Mouse (Mus musculus) neural tube, embryonic 10.5 days (tissue): ENCODE data around the gene Irf8.

Source experiments
- DNase-seq: peaks from one replicate; pipeline ENCODE4 v3.0.0-alpha.2; 2017; ENCODE audit warnings: low spot score; ENCODE audit errors: extremely low spot score

Irf8 gene

DNA sequence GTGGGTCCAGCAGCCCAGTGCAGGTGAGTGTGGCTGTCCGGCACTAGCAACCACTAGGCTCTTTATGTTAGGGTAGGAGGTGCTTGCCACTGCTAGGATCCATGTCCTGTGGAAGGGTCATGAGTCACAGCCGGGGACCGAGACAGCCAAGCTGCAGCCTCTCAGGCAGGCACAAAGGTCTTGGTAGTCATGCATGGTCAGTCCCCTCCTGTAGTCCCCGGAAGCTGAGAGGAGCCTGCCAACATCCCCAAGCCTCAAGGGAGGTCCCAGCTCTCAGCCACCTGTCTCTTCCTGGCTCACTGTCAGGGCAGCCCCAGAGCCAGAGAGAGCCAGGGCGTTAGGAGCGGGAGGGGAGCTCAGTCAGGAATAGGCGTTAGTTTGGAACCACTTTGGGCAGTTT is 11.1 kb downstream of the Irf8 start:
- DNase-seq: no peak

DNA sequence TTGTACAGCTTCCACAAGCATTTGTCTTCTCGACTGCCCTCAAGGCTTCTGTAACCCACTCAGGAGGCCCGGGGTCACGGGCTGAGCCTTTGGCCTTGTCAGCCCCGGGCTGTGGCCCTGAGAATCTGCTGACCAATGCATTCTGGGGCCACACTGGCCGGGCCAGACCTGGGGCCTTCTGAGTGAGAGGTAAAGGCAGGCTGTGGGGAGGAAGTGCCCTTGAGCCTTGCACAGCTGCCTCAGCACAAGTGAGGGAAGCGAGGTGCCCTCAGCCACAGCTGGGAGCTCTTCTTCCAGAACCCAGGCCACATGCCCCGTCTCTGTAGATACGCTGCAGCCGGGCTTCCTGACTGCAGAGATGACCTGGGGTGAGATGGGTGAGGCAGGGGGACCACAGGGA is 14.5 kb downstream of the Irf8 start:
- DNase-seq: no peak

DNA sequence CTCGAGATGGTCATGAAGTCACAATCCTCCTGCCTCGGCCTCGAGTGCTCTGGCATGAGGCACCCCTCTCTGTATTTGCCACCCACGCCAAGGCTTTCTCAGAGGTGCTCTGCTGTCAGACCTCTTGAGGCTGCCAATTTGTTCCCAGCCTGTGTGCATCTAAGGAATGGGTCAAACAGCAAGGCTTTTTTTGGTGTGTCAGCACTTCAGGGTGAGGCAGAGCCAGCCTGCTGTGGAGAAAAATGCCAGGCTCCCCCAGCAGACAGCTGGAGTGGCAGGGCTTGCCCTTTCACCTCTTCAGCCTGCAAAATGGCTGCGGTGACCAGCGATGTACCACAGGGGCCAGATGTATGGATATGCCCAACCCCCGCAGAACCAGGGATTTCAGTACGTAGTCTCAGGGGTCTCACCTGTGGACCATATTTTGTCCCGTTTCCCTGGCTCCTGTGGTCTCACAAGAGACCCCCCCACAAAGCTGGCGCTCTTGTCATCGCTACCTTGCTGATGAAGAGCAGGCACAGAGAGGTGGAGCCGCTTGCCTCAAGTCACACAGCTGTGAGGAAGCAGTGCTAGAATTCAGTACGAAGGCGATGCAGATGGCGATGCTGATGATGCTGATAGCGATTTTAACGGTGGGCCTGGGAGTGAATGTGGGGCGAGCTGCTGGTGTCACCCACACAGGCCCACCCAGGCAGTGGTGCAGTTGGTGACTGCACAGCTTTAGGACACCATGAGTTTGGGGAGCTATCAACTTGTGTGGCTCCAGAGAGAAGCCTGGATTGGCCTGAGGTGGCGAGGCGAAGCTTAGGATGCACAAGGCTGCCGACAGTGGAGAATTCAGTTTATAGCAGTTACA is 15.3 kb downstream of the Irf8 start:
- DNase-seq: no peak

DNA sequence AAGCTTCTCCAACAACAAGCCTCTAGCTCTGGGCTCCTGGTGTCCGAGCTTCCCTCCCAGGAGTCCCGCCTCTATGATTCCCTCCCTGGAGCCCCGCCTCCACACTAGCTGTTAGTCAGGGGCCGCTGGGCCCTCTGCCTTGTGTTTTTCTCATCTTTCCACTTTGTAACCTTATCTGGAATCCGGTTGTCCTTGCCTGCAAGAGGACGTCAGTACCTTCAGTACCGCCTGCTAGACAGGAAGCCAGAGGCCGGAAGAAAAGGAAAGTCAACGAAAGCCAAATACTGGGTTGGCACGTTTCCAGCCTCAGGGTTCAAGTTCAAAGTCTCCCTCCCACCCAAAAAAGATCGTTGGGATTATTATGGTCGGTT is 15.9 kb downstream of the Irf8 start:
- no peak for DNase-seq

DNA sequence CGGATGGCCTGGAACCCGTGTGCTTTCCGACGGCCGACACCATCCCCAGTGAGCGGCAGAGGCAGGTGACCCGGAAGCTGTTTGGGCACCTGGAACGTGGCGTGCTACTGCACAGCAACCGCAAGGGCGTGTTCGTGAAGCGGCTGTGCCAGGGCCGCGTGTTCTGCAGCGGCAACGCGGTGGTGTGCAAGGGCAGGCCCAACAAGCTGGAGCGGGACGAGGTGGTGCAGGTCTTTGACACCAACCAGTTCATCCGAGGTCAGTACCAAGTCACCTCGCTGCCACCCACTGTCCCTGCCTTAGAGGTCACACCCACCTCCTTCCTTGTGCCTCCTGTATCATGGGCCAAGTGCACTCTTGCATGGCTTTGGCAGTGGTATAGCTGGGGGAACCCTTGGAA is 17.3 kb downstream of the Irf8 start:
- DNase-seq: no peak

DNA sequence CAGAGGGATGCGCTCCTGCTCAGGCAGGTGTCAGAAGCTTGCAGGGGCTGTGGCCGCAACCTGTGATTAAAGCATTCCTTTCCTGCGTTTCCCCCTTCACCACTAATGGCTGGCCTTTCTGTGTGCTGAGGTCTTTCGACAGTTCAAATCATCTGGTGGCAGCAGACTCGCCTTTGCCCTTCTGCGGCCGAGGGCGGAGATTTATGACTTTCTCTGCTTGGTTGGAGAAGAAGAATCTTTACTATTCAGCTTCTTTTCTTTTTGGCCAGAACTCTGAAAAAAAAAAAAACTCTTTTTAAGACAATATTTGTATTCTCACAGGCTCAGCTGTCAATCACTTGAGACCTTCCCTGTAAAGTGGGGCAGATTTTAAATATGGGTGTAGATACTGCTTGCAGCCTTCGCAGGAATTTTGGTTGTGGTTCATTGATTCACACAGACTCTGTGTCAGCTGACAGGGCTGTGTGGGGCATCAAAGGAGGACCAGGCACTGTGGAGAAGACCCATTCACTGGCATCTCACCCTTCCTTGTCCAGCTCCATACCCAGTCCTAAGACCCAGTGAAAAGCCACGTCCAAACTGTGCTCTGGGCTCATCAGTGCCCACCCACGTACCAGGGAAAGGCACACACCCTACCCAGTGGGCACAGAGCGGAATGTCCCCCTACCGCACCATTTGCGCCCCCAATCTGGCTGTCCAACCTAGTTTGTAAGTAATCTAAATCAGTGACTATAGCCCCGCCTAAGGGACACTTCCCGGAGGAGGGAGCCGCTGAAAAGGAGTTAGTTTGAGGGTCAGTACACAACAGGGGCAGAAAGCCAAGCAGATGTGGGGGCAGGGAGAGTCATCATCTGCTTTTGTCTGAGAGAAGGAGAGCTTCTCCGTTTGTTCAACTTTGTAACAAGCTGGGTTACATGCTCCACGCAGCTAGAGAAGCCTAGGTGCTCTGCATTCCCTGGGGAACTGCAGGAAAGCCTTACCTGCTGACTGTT is 19.4 kb downstream of the Irf8 start:
- DNase-seq: peak; percentile 48

DNA sequence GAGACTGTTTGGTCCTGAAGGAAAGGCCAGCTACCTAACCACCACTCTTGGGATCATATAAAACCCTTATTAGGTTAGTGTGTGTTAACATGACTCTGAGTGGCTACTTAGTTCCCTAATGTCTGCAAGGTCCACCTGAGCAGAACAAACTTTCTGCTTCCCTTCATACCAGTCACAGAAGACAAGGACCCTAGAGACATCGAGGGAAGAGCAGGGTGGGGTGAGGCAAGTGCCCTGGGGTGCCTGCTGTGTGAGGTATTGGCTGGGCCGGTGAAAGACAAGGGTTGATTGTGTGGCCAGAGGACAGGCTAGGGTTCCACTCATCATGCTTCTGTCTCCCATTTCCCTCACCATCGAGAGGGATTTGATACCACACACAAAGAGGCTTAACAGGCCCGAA is 21.8 kb downstream of the Irf8 start:
- DNase-seq: no peak

DNA sequence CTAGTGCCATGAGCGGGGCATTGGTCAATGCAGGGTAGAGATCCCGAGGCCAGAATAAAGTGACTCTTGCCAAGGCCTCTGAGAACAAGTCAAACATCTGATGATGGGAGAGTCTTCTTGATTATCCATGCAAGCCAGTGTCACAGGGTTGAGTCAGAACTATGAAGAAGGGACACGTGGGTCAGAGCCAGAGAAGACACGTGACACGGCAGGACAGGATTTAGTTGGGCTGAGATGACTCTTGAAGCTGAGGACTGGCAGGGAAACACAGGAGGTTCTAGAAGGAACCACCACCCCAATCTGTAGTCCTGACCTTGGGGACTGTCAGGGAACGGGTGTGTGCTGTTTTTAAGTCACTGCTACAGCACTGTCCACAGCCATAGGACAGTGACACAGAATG is 23.7 kb downstream of the Irf8 start:
- no peak for DNase-seq

DNA sequence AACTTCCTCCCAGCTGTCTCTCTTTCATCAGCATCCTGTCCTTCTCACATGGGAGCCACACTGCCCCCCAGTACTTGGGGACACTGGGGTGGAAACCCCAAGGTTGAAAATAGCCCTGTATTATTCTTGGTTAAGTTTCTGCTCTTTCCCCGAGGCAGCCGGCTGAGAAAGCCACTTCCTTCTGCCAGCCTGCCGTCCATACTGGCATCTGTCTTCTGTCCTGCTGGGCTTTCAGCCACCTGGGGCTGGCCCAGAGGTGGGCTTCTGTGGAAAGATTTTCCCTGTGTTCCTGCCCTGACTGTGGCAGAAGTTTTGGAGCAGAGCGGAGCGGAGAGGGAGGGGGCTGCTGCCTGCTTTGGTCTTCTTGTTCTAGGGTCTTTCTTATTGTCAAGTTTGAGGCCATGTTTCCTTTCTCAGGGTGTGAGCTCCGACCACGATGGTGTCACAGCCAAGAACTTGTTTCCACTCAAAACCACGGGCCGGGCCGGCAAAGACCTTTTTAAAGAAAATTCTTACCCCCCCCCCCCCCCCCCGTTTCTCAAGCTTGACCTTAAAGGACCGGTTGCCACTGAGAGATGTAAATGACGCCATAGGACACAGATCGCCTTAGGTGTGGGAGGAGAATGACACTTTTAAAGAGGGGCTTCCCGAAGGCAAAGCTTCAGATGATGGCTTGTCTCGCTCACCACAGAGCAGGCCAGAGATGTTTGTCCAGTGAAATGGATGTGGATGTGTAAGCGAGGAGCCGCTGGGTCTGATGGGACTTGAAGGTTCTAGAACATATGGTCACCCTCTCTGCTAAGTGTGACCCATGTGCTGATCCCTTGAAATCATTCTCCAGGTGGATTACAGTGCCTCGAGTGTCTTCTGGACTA is 24.4 kb downstream of the Irf8 start:
- DNase-seq: no peak

DNA sequence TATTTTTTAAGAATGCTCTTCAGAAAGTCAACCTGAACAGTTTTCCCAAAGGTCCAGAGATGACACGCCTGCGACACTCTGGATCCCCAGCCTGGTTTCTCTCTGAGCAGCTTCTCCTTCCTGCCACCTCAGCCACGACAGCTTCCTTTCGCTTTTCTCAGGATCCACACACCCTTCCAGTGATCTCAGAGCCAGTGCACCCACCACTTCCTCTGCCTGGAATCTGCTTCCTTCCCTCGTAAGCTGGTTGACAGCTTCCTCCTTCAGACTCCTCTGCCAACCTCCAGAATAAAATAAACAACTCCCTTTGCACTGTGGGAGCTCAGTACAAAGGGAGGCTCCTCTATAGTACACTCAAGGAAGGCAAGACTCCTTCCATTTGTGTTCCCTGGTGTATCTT is 27.1 kb downstream of the Irf8 start:
- DNase-seq: no peak

DNA sequence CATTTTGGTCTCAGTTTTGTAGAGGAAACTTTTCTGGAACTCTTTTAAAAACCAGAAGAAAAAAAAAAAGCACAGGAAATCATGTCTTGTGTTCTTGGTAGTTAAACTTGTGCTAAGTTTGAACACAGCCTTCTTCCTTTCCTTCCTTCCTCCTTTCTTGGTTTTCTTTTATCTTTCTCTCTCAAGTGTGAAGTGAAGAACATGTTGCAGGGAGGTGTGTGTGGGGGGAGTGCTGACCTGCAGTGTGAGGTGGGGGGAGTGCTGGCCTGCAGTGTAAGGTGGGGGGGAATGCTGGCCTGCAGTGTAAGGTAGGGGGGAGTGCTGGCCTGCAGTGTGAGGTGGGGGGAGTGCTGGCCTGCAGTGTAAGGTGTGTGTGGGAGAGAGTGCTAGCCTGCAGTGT is 28.5 kb downstream of the Irf8 start:
- DNase-seq: no peak

DNA sequence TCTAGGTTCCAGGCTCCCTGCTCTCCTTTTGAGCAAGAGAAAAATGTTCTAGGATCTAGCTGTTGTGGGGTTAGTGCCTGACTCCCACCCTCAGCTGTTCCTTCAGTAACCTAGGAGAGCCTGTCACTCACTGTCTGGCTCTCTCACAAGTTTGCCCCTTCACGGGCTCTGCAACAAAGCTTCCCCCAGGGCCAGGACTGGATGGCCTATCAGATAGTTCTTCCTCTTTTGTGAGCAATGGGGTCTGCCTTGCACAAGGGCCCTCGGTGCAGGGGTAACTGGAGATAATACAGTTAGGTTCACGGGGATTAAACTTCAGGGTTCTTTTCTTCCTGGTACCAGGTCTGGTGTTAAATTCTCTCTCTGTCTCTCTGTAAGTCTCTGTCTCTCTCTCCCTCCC is 30.5 kb downstream of the Irf8 start:
- no peak for DNase-seq

DNA sequence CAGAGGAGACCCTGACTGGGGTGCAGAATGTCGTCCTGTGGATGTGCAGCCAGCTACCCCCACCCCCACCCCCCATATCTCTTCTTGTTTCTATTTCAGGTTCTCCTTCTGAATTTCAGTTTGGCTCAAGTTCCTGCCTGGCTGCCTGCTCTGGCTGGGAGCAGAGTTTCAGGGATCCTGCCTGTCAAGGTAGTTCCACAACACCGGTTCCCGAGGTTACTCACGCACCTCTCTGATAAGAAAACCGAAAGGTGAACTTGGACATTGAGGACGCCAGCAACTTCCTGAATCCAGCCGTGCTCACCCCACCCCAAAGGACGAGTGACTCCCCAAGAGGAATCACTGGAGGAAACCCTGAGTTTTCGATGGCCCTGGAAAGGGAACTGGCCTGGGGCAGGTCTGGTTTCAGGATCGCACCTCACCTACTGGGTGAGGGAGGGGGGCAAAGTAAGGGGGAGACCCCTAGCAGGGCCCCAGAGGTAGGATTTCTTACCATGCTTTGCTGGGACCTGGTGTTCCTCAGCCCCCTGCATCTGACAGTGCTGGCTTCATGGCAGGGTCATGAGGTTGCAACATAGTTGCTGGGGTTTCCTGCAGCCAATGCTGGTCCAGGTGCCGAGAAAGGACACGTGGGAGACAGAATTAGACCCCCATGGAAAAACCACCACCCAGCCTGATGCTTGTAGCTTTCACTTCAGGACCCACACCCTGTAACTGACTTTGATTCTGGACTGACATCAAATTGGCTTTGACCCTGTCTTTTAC is 32.5 kb downstream of the Irf8 start:
- no peak for DNase-seq

DNA sequence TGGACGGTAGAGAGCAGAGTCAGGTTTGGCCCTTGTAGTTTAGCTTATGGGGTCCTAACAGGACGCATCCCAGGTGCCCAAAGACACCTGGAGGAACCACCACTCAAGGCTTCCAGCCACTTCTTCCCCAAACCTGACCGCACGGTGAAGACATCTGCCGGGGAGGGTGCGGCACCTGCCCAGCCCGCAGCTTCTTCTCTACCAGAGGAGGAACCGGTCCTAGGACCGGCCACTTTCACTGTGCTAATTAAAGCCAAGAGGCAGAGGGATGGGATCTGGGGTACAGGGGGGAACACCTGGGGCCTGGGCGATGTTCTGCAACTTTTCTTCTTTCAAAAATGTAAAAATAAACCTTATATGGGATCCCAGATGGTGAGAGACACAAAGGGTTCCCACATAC is 41.0 kb downstream of the Irf8 start:
- DNase-seq: no peak

DNA sequence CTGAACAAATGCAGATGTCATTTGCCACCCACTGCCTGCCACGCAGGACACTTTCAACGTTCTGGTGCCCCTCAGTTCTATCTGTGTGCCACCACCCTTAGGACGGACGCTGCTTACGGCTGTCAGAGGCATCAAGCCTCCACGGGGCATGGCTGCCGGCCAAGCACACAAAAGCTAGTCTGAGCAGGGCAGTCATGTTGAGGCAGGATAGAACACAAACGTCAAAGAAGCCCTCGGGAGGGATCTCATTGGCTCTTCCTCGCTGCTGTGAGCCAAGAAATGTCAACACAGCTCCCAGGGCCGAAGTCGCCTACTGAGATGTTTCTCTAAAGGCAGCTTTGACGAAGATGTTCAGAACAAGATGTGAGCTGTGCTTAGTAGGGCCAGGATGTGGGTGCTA is 41.6 kb downstream of the Irf8 start:
- no peak for DNase-seq

DNA sequence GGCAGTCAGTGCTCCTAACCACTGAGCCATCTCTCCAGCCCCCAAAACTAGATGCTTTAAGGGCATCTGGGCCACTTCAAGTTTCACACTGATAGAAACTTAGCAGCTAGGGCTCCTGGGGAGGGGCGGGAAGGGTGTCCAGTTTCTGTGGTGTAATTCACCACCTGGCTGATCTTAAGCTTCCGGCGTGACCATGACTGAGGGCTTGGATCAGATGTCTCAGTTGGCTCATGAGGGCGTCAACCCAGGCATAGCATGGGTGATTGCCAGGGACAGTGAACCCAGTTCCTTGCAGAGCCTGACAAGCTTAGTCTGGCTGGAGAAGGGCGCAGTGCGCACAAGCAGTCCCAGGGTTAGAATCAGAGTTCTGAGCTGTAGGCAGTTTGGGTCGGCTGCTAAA is 42.9 kb downstream of the Irf8 start:
- DNase-seq: no peak

DNA sequence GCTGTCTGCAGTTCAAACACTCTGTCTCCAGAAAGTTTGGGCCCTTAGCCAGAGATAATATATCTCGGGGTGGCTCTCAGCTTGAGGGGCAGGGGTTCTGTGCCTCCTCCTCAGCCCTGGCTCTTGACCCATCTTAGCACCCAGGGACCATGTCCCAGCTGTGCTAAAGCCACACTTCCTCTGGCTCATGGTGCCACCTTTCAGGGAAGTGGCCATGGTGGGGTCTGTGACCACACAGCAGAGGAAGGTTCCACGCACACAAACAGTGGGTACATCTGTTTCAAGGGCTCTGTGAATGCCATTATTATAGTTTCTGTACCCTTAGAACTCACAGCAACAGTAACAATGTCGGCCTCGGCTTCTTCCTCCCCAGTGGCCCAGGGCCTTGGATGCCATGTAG is 47.6 kb downstream of the Irf8 start:
- DNase-seq: no peak

DNA sequence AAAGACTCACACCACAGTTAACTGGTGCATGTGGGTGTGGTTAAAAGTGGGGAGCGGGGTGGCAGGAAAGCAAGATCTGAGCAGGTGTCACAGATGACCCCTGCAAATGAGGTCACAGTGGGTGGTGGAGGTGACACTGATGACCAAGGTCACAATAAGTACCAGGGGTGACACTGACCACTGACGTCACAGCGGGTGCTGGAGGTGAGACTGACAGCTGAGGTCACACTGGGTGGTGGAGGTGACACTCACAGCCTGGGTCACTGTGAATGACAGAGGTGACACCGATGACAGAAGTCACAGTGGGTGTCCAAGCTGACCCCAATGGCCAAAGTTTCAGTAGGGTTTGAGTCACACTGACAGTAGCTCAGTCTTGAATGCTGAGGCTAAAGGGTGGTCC is 50.6 kb downstream of the Irf8 start:
- DNase-seq: no peak

DNA sequence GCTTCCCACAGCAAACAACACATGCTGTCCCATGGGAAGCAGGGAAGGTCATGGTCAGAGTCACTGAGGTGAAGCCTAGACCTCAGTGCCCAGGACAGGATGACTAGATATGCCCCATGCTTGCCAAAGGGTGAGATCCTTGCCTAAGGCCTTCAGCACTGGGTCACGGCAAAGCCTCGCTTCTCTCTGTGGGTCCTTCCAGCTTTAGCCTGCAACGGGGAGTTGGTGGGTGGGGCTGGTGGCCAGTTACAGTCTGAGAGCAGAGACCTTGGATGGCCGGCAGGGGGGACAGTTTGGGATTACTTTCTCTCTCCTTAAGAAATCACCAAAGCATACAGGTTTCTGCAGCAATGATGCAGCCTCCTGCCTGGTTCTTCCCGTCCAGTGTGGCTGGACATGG is 51.5 kb downstream of the Irf8 start:
- DNase-seq: no peak

DNA sequence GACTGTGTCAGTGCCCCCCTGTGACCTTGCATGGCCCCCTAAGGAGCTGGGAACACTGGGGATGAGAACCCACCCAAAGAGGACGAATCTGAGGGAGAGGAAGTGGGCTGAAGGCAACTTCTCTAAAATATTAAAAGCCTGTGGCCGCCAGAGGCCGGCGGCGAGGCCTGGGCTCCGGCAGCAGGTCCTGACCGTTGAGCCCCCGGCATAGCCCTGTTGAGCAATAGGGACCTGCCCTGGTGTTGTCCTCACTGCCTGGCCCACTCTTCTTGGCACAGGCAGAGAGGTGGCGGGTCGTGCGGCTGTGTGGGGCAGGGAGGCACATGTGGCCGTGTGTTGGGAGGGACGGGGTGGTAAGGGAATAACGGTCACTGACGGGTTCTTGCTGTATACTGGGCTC is 56.6 kb downstream of the Irf8 start:
- no peak for DNase-seq
